Mouse (Mus musculus) MEL (cell line): ENCODE results near the gene Dtx4. TPM values are rescaled to one million over a fixed set of nuclear protein-coding genes. Genes with fewer than 3 reads are reported as not detected.

Source experiments
- DNase-seq: peaks from one replicate; pipeline ENCODE4 v3.0.0; 2011; ENCODE audit warnings: low read depth, low spot score
- H3K27ac ChIP-seq: 2 replicates; pipeline ENCODE4 v1.5.1; 2012; ENCODE audit warnings: low read depth, mild to moderate bottlenecking, control low read depth, low read length, moderate library complexity; ENCODE audit not compliant: control insufficient read depth
- H3K27me3 ChIP-seq, 2 experiments: fragments of 150-350 bp in 1 of 2; sonication (generic) in 1 of 2; 2 replicates each; pipeline ENCODE4 v1.6.1; 2012; ENCODE audit warnings: low read length in 2 of 2, mild to moderate bottlenecking in 2 of 2, improper control_type of control experiment in 1 of 2, moderate library complexity in 1 of 2; ENCODE audit not compliant: insufficient read depth in 2 of 2, control insufficient read depth in 1 of 2
- H3K36me3 ChIP-seq, 2 experiments: 2 replicates each; pipeline ENCODE4 v1.6.1; 2012 to 2014; ENCODE audit warnings: low read length in 2 of 2, improper control_type of control experiment in 1 of 2, inconsistent platforms in 1 of 2, mild to moderate bottlenecking in 1 of 2; ENCODE audit not compliant: insufficient read depth in 2 of 2, control insufficient read depth in 1 of 2
- H3K4me1 ChIP-seq, 2 experiments: fragments of 150-350 bp in 1 of 2; sonication (generic) in 1 of 2; 2 replicates each; pipeline ENCODE4 v1.6.1; 2012; ENCODE audit warnings: low read length in 2 of 2, improper control_type of control experiment in 1 of 2, mild to moderate bottlenecking in 1 of 2; ENCODE audit not compliant: insufficient read depth in 2 of 2, control insufficient read depth in 1 of 2
- H3K4me3 ChIP-seq, 2 experiments: fragments of 150-350 bp in 1 of 2; sonication (generic) in 1 of 2; 2 replicates each; pipeline ENCODE4 v1.5.1; 2012; ENCODE audit warnings: low read depth in 2 of 2, low read length in 2 of 2, mild to moderate bottlenecking in 2 of 2, moderate library complexity in 2 of 2, control low read depth in 1 of 2, improper control_type of control experiment in 1 of 2; ENCODE audit not compliant: control insufficient read depth in 1 of 2, insufficient read depth in 1 of 2
- H3K79me2 ChIP-seq: 2 replicates; pipeline ENCODE4 v1.6.1; 2012; ENCODE audit warnings: mild to moderate bottlenecking, low read length, moderate library complexity; ENCODE audit not compliant: control insufficient read depth, poor library complexity, insufficient read depth
- H3K9ac ChIP-seq: 2 replicates; pipeline ENCODE4 v1.6.1; 2012; ENCODE audit warnings: low read depth, mild to moderate bottlenecking, control low read depth, low read length, moderate library complexity; ENCODE audit not compliant: control insufficient read depth, poor library complexity, severe bottlenecking
- H3K9me3 ChIP-seq: fragments of 150-350 bp; sonication (generic); replicated peaks from 2 replicates; pipeline ENCODE4 v1.6.1; 2012; ENCODE audit warnings: mild to moderate bottlenecking, low read length, improper control_type of control experiment, moderate library complexity; ENCODE audit not compliant: insufficient read depth
- EP300 ChIP-seq, 2 experiments: IDR thresholded peaks; 2 replicates each; pipeline ENCODE4 v1.6.1; 2011; ENCODE audit warnings: improper control_type of control experiment in 2 of 2, low read length in 2 of 2, low read depth in 1 of 2, mild to moderate bottlenecking in 1 of 2
- GABPA ChIP-seq: IDR thresholded peaks from 2 replicates; pipeline ENCODE4 v1.6.1; 2012; ENCODE audit warnings: low read depth, mild to moderate bottlenecking, inconsistent platforms, low read length, improper control_type of control experiment, moderate library complexity
- HCFC1 ChIP-seq: IDR thresholded peaks from 2 replicates; pipeline ENCODE4 v1.6.1; 2012; ENCODE audit warnings: low read depth, mild to moderate bottlenecking, inconsistent platforms, low read length, improper control_type of control experiment, moderate library complexity
- MAFK ChIP-seq: IDR thresholded peaks from 2 replicates; pipeline ENCODE4 v1.6.1; 2011; ENCODE audit warnings: low read depth, mild to moderate bottlenecking, low read length, improper control_type of control experiment, borderline replicate concordance
- MXI1 ChIP-seq: IDR thresholded peaks from 2 replicates; pipeline ENCODE4 v1.6.1; 2011; ENCODE audit warnings: mild to moderate bottlenecking, low read depth, low read length, improper control_type of control experiment
- MYC ChIP-seq: IDR thresholded peaks from 2 replicates; pipeline ENCODE4 v1.6.1; 2011; ENCODE audit warnings: low read depth, mild to moderate bottlenecking, low read length, improper control_type of control experiment, moderate library complexity
- NRF1 ChIP-seq: IDR thresholded peaks from 2 replicates; pipeline ENCODE4 v1.6.1; 2014; ENCODE audit warnings: low read depth, mild to moderate bottlenecking, inconsistent platforms, low read length, improper control_type of control experiment, moderate library complexity; ENCODE audit not compliant: poor library complexity, insufficient read depth, severe bottlenecking
- RAD21 ChIP-seq: IDR thresholded peaks from 2 replicates; pipeline ENCODE4 v1.6.1; 2011; ENCODE audit warnings: mild to moderate bottlenecking, low read depth, low read length, improper control_type of control experiment
- RCOR1 ChIP-seq: IDR thresholded peaks from 2 replicates; pipeline ENCODE4 v1.6.1; 2012; ENCODE audit warnings: low read depth, mild to moderate bottlenecking, inconsistent platforms, low read length, improper control_type of control experiment
- TCF12 ChIP-seq: IDR thresholded peaks from 2 replicates; pipeline ENCODE4 v1.6.1; 2014; ENCODE audit warnings: low read depth, mild to moderate bottlenecking, inconsistent platforms, low read length, improper control_type of control experiment, moderate library complexity
- ZC3H11A ChIP-seq: IDR thresholded peaks from 2 replicates; pipeline ENCODE4 v1.6.1; 2012; ENCODE audit warnings: low read depth, mild to moderate bottlenecking, inconsistent platforms, low read length, improper control_type of control experiment
- ZKSCAN1 ChIP-seq: IDR thresholded peaks from 2 replicates; pipeline ENCODE4 v1.6.1; 2012; ENCODE audit warnings: low read depth, mild to moderate bottlenecking, inconsistent platforms, low read length, improper control_type of control experiment, moderate library complexity
- polyA plus RNA-seq, 2 experiments: library from polyadenylated mRNA; stranded (reverse) in 1 of 2; unstranded in 1 of 2; fragments of >175 nt in 1 of 2; fragments of >200 nt in 1 of 2; gene quantifications; 2 replicates each; pipeline versions ENCODE4 v1.2.1 to v1.2.4; 2012; ENCODE audit warnings: low replicate concordance in 2 of 2, low read depth in 1 of 2; ENCODE audit not compliant: insufficient read length in 2 of 2, insufficient read depth in 1 of 2, missing spikeins in 1 of 2
- total RNA-seq: library from RNA; depleted of rRNA; stranded (reverse); fragments of 300-350 nt; gene quantifications from 2 replicates; pipeline ENCODE4 v1.2.3, GENCODE M21; 2012

Dtx4 gene
- total and polyA plus RNA-seq, 3 experiments: 2.2 to 8.8 TPM; not detected in 1

GRCm38 (mm10) chr19:12483782-12484181, 17.5 kb downstream of the Dtx4 start:
- Histone ChIP-seq H3K79me2 (no peaks in the 10 kb centered on the region), H3K36me3 (peaks cover 0 to 3% of the 10 kb centered on the region in 2 experiments; a peak in 2 of 4 replicates), H3K9ac (no peak overlapping the region), H3K4me3 (no peak overlapping the region), H3K27me3 (no peaks in the 10 kb centered on the region), H3K9me3 (no peaks in the 10 kb centered on the region), H3K4me1 (peaks cover 0 to 10% of the 10 kb centered on the region in 2 experiments; a peak in 2 of 4 replicates), H3K27ac (no peak overlapping the region)
- no peak for DNase-seq
- no peak for TF ChIP-seq TCF12
- TF ChIP-seq, all 39 proteins: peak for 0

- Histone ChIP-seq H3K9ac (no peak overlapping the region), H3K36me3 (peaks cover 0 to 2% of the 10 kb centered on the region in 2 experiments; a peak in 1 of 4 replicates), H3K79me2 (no peaks in the 10 kb centered on the region), H3K27ac (no peak overlapping the region), H3K27me3 (no peaks in the 10 kb centered on the region), H3K4me3 (no peak overlapping the region), H3K4me1 (peaks cover 6 to 8% of the 10 kb centered on the region in 2 experiments; a peak in 3 of 4 replicates), H3K9me3 (no peaks in the 10 kb centered on the region)
- no peak for TF ChIP-seq MYC
- no peak for TF ChIP-seq EP300 (IDR thresholded peaks at IDR 0.05; ENCODE audit: low read depth in 1 of 2, low read length in 2 of 2)
- no peak for TF ChIP-seq RCOR1
- TF ChIP-seq MXI1: no peak
- TF ChIP-seq ZC3H11A: no peak
- TF ChIP-seq ZKSCAN1: no peak
- no peak for TF ChIP-seq GABPA
- no peak for TF ChIP-seq MAFK
- TF ChIP-seq HCFC1: no peak
- DNase-seq: no peak
Measured at GRCm38 (mm10) chr19:12478369-12478768, 22.9 kb downstream of the Dtx4 start.

- peaks cover 6 to 8% of the 10 kb centered on the region in 2 experiments; a peak in 3 of 4 replicates for H3K4me1 ChIP-seq
Measured at GRCm38 (mm10) chr19:12476721-12477270, 24.5 kb downstream of the Dtx4 start.

More at GRCm38 (mm10) chr19:12476721-12477270, 24.5 kb downstream of the Dtx4 start:
- Histone ChIP-seq H3K9me3 (no peaks in the 10 kb centered on the region), H3K4me3 (no peak overlapping the region), H3K9ac (no peak overlapping the region), H3K27me3 (no peaks in the 10 kb centered on the region), H3K36me3 (peaks cover 0 to 2% of the 10 kb centered on the region in 2 experiments; a peak in 1 of 4 replicates), H3K27ac (no peak overlapping the region), H3K79me2 (no peaks in the 10 kb centered on the region)
- TF ChIP-seq ZKSCAN1 (no peak), NRF1 (no peak), TCF12 (no peak), RAD21 (no peak), MYC (no peak)
- DNase-seq: no peak
